Mouse (Mus musculus) erythroblast, embryonic 14.5 days (primary cell): ENCODE results near the gene Hrh3. TPM values are rescaled to one million over a fixed set of nuclear protein-coding genes. Genes with fewer than 3 reads are reported as not detected.

Experiments
- H3K27me3 ChIP-seq: 2 replicates; pipeline ENCODE4 v1.6.1; 2012; ENCODE audit warnings: inconsistent platforms; ENCODE audit not compliant: control insufficient read depth
- H3K36me3 ChIP-seq: 2 replicates; pipeline ENCODE4 v1.6.1; 2012; ENCODE audit warnings: mild to moderate bottlenecking, inconsistent platforms; ENCODE audit not compliant: control insufficient read depth
- H3K4me1 ChIP-seq: 2 replicates; pipeline ENCODE4 v1.6.1; 2012; ENCODE audit warnings: inconsistent platforms; ENCODE audit not compliant: control insufficient read depth
- H3K4me3 ChIP-seq: replicated peaks from 2 replicates; pipeline ENCODE3; 2012; ENCODE audit warnings: moderate library complexity, mild to moderate bottlenecking, inconsistent platforms
- H3K9me3 ChIP-seq: 2 replicates; pipeline ENCODE4 v1.6.1; 2012; ENCODE audit warnings: low read length, inconsistent platforms, mixed read lengths; ENCODE audit not compliant: control insufficient read depth
- GATA1 ChIP-seq: IDR thresholded peaks from 2 replicates; pipeline ENCODE4 v1.6.1; 2012; ENCODE audit warnings: low read length, inconsistent platforms, mixed read lengths
- TAL1 ChIP-seq: IDR thresholded peaks from 3 replicates; pipeline ENCODE4 v1.6.1; 2012; ENCODE audit warnings: low read length, inconsistent platforms, mixed read lengths
- polyA plus RNA-seq: library from polyadenylated mRNA; stranded (reverse); fragments of >175 nt; gene quantifications from 2 replicates; pipeline ENCODE4 v1.2.3, GENCODE M21; 2012

Hrh3 gene
- polyA plus RNA-seq, 1 experiment, result not detected

DNA sequence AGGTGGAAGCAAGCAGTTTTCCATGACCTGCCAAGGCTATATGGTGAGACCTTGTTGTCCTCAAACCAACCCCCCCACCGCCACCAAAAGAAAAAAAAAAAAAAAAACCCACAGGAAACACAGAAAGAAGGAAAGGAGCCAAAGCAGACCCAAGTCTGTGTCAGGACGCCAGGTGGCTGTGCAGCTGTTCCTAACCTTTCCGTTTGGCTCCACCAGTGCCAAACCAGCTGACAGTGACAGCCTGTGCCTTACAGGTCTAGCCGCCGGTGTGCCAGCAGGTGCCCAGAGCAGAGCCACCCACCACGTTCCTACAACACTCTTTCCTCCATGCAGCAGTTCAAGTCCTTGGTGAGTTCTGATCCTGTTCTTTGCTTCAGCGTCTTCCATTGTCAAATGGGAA is 31.4 kb downstream of the Hrh3 start:
- no peak for TF ChIP-seq GATA1
- no peak for TF ChIP-seq TAL1
- Histone ChIP-seq H3K4me1 (peaks cover 24% of the 10 kb centered on the region), H3K36me3 (peaks cover 21% of the 10 kb centered on the region), H3K9me3 (no peaks in the 10 kb centered on the region), H3K27me3 (no peaks in the 10 kb centered on the region), H3K4me3 (no peak overlapping the region)

DNA sequence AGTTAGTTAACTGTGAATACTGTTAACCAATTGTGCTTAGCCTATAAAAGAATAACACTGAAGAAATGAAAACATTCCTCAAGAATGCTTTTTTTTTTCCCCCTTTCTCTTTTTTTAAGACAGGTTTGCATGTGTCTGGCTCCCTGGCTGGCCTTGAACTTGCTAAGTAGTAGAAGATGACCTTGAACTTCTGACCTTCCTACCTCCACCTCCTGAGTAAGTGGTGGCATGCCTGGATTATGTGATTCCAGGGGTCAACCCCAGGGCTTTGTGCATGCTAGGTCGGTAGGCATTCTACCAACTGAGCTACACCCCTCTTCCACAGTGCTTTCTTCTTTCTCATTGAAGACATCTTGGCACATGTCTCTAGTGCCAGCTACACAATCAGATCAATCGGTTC is 32.6 kb downstream of the Hrh3 start:
- no peaks in the 10 kb centered on the region for H3K9me3 ChIP-seq
- H3K27me3 ChIP-seq, result no peaks in the 10 kb centered on the region
- peaks cover 16% of the 10 kb centered on the region for H3K36me3 ChIP-seq
- TF ChIP-seq GATA1 (no peak), TAL1 (no peak)
- H3K4me1 ChIP-seq, result peaks cover 24% of the 10 kb centered on the region
- peak overlapping the region; percentile 72 for H3K4me3 ChIP-seq

DNA sequence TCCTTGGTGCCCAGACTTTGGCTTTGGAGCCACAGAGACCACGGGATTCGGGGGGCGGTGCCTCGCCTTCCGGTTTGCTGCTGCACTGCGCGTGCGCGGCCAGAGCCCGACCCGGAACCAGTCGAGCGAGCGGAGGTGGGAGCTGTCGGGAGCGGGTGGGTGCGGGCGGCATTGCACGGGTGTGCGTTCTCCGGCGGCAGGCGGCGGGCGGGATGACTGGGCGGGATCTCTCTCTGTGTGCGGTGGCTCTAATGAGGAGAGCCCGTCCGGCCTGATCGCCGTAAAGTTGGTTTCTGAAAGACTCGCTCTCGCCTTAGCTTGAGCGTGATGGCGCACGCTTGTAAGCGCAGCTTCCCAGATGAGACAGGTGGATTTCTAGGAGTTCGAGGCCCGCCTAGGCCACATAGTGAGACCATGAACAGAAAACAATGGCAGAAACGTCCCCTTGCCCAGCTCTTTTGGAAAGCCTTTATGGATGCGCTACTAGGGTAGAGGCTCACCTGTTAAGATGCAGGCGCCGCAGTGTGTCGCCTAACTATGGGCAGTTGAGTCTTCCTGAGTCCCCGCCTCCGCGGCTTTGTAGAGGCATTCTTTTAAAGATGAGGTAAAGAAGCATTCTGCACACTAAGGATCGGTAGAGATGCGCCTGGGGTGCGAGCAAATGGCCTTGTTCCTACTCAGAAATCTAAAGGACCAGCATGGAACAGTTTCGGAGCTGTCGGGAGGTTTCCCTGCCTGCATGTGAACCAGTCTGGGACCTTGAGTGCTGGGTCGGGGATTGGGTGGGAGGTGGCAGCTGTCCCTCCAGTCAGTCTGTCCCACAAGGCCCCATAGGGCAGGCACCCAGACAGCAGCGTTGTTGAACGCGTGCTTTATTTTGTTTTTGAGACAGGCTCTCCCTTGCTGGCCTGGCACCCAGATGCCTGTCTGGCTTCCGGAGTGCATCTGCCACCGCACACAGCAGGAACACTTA is 33.5 kb downstream of the Hrh3 start, which contains the start of gene Mtg2:
Mtg2 (plus strand) TSS at position 108 of the 973 bp plus-strand sequence.
- no peak for TF ChIP-seq TAL1
- TF ChIP-seq GATA1, result no peak
- H3K4me1 ChIP-seq, result peaks cover 24% of the 10 kb centered on the region
- H3K36me3 ChIP-seq, result peaks cover 16% of the 10 kb centered on the region
- H3K9me3 ChIP-seq, result no peaks in the 10 kb centered on the region
- H3K4me3 ChIP-seq, result peak within 1 kb of the TSS; percentile 72
- no peaks in the 10 kb centered on the region for H3K27me3 ChIP-seq

DNA sequence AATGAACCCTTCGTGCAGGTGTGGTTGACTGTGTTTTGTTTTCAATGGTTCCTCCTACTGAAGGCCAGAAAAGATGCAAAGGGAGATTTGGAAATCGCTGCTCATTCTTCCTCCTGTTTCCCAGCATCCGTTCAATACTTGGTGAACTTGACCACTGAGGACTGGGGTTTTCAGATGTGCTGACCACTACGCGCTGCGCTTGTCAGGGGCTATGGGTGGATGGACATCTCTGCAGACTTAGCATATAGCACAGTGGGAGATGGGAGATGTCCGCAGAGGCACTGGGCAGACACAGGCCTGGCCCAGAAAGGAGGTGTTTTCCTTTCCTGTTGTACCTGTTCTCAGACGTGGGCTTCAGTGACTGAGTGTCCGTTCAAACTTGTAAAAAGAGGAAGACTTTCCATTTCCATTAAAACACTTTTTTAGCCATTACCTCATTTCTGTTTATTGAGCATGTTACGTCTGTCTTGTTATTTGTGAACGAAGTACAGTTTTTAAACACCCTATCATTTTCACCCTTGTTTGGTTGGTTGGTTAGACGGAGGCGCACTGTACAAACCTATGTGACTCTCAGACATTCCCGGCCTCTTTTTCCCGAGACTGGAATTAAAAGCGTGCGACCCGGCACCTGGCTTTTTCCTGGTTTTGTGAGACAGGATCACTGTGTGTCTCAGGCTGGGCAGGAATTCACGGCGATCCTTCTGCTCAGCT is 34.4 kb downstream of the Hrh3 start:
- peaks cover 16% of the 10 kb centered on the region for H3K36me3 ChIP-seq
- no peaks in the 10 kb centered on the region for H3K9me3 ChIP-seq
- H3K4me1 ChIP-seq, result peaks cover 24% of the 10 kb centered on the region
- TF ChIP-seq GATA1 (no peak), TAL1 (no peak)
- H3K4me3 ChIP-seq, result peak overlapping the region; percentile 72
- H3K27me3 ChIP-seq, result no peaks in the 10 kb centered on the region

DNA sequence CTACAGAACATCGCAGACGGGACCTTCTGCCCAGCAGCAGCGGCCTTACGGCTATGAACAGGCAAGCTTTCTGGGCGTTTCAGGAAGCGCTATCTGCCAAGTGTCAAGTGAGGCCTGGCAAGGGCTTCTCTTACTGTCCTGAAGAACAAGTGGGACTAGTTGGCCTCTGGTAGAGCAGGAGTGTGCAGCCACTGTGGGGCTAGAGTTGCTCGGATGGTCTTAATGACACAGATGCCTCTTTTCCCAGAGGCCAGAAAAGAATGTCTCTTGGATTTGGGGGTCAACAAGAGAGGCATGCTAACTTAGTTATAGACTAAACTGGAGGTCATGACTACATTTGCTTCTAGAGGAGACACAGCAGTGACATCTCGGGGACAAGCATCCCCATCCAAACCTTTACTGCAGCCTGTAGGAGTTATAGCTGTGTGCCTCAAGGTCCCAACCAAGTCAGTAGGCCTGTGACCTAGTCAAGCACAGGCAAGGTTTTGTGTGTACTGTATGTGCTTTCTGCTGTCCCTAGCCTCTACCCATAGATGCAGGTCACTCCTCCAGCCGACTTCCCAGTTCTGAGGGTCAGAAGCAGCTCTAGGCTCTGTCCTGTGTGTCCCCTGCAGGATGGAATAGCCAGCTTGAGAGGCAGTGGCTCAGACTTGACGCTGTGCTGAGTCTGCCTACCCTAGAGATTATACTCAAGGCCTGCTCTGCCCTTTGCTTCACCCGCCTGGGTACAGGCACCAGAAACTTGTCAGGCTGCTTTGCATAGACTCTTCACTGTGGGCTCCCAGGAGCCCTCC is 40.8 kb downstream of the Hrh3 start:
- TF ChIP-seq GATA1 (no peak), TAL1 (no peak)
- no peaks in the 10 kb centered on the region for H3K9me3 ChIP-seq

DNA sequence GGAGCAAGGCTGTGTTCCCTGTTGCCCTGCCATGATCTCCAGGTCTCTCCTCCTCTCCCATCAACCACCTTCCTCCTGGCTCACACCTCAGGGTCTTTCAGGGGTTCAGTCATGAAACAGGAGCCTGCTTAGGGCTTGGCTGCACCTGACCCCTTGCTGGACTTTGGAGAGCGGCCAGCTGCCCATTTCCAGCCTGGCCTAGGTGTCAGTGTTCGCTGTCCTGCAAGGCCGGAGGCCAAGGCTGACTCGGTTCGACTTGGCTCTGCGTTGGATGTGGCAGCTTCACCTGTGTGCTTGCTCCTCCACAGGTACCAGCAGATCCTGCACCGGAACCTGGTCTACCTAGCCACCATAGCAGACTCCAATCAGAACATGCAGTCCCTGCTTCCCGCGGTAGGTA is 51.3 kb downstream of the Hrh3 start:
- Histone ChIP-seq H3K4me1 (no peaks in the 10 kb centered on the region; the same call in 1 of the 2 replicates), H3K36me3 (peaks cover 32% of the 10 kb centered on the region), H3K27me3 (no peaks in the 10 kb centered on the region), H3K4me3 (no peak overlapping the region), H3K9me3 (no peaks in the 10 kb centered on the region)
- TF ChIP-seq TAL1 (no peak), GATA1 (no peak)

More for the DNA sequence above, 40.8 kb downstream of the Hrh3 start:
- H3K36me3 ChIP-seq, result peaks cover 31% of the 10 kb centered on the region
- no peaks in the 10 kb centered on the region for H3K27me3 ChIP-seq
- H3K4me3 ChIP-seq, result no peak overlapping the region
- no peaks in the 10 kb centered on the region; the same call in 1 of the 2 replicates for H3K4me1 ChIP-seq

DNA sequence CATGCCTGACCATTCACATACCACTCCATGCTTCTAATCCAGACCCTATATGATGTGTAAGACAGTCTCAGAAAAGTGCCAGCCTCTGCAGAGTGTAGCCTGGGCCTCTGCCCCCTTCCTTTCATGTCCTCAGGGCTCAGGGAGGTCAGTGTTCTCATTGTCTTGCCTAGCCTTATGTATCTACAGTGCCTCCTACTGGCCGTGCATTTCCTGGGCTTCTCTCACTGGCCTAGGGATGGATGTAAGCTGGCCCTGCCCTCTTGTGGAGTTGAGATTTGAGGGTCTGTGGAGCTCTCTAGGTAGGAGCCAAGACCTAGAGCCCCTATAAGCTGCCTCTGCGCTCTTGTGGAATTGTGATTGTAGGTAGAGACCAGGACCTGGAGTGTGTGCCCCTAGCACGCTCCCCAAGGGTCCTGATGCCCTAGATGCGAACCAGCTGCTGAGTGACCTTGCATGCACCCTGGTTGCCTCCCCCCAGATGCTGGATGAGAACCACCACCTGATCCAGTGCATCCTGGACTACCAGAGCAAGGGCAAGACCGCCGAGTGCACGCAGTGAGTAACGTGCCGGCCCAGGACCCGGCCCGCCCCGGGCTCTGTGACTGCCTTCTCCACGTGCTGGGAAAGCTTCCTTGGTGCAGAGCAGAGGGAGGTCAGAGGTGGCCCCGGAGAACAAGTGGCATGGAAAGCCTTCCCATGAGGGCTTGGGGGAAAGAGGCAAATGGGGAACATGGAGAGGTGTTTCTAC is 52.1 kb downstream of the Hrh3 start:
- TF ChIP-seq GATA1 (no peak), TAL1 (no peak)
- no peak overlapping the region for H3K4me3 ChIP-seq
- no peaks in the 10 kb centered on the region for H3K27me3 ChIP-seq
- no peaks in the 10 kb centered on the region; the same call in 1 of the 2 replicates for H3K4me1 ChIP-seq
- H3K36me3 ChIP-seq, result peaks cover 25% of the 10 kb centered on the region
- no peaks in the 10 kb centered on the region for H3K9me3 ChIP-seq

DNA sequence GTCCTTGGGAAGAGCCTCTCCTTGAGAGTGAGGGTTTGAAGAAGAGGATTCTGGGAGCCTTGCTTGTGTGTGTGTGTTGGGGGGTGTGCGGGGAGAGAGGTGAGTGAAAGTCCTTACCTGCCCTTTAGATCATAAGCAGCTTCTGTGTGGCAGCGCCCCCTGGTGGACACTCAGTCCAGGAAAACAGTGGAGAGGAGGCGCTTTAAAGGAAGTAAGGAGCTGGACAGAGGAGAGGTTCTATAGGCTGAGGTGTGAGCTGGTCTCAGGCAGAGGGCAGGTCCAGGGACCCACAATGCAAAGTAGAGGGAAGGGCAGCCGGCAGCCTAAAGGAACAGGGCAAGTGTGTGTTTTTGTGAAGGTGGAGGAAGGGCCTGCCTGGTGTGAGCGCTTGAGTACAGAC is 53.3 kb downstream of the Hrh3 start:
- peaks cover 19% of the 10 kb centered on the region for H3K36me3 ChIP-seq
- H3K9me3 ChIP-seq, result no peaks in the 10 kb centered on the region
- no peak overlapping the region for H3K4me3 ChIP-seq
- no peaks in the 10 kb centered on the region for H3K27me3 ChIP-seq
- TF ChIP-seq TAL1 (no peak), GATA1 (no peak)
- H3K4me1 ChIP-seq, result no peaks in the 10 kb centered on the region; the same call in 1 of the 2 replicates

Other genes with a start within 250 kb of the Hrh3 start
- 2.2 and 2.6 TPM in 2 replicates for gene Taf4, start 127.8 kb downstream of the Hrh3 start, polyA plus RNA-seq
- gene Lsm14b, start 79.5 kb downstream of the Hrh3 start, polyA plus RNA-seq, result 2.3 and 2.5 TPM in 2 replicates
- 6.1 and 6.3 TPM in 2 replicates for gene Psma7, start 62.1 kb downstream of the Hrh3 start, polyA plus RNA-seq
- 0.01 and 0.07 TPM in 2 replicates for gene Ss18l1, start 62.0 kb downstream of the Hrh3 start, polyA plus RNA-seq
- gene Mtg2, start 33.9 kb downstream of the Hrh3 start, polyA plus RNA-seq, result 0.58 and 1.0 TPM in 2 replicates
- gene Osbpl2, start 14.8 kb upstream of the Hrh3 start, polyA plus RNA-seq, result 0.76 and 1.2 TPM in 2 replicates
- gene Adrm1, start 67.0 kb upstream of the Hrh3 start, polyA plus RNA-seq, result 69.4 and 72.6 TPM in 2 replicates
- gene Lama5, start 121.4 kb upstream of the Hrh3 start, polyA plus RNA-seq, result 0.08 and 0.14 TPM in 2 replicates
- gene Rps21, start 152.9 kb upstream of the Hrh3 start, polyA plus RNA-seq, result 41.7 and 141 TPM in 2 replicates
- gene Cables2, start 169.0 kb upstream of the Hrh3 start, polyA plus RNA-seq, result 0.77 and 1.2 TPM in 2 replicates
- not detected in 2 replicates for gene Rbbp8nl, start 185.4 kb upstream of the Hrh3 start, polyA plus RNA-seq
- gene Gata5, start 230.2 kb upstream of the Hrh3 start, polyA plus RNA-seq, result 0.01 TPM in 1 of 2 replicates, not detected in the other